Mouse (Mus musculus) monocyte, adult 5-6 weeks (primary cell): ENCODE results near the gene Cxcl5. TPM values are rescaled to one million over a fixed set of nuclear protein-coding genes. Genes with fewer than 3 reads are reported as not detected.

Experiments used
- ATAC-seq: fragments of 153-309, 156-312 bp; replicated peaks from 2 replicates; pipeline ENCODE4 v1.8.0; 2017; ENCODE audit warnings: mild to moderate bottlenecking; ENCODE audit not compliant: low TSS enrichment, insufficient number of reproducible peaks, severe bottlenecking, poor library complexity, low FRiP score
- total RNA-seq: library from RNA; stranded (forward); fragments of 200-1000, 200-491, 200-594 nt; gene quantifications from 3 replicates; pipeline ENCODE4 v1.2.3, GENCODE M21; 2017

Gene Cxcl5
- 0.39 TPM in 1 of 3 replicates, not detected in the others for total RNA-seq

- no peak for ATAC-seq
Observed at GRCm38 (mm10) chr5:90759077-90760065, at the start of gene Cxcl5. Gene Cxcl5 (plus strand): TSS chr5:90759360.

DNA sequence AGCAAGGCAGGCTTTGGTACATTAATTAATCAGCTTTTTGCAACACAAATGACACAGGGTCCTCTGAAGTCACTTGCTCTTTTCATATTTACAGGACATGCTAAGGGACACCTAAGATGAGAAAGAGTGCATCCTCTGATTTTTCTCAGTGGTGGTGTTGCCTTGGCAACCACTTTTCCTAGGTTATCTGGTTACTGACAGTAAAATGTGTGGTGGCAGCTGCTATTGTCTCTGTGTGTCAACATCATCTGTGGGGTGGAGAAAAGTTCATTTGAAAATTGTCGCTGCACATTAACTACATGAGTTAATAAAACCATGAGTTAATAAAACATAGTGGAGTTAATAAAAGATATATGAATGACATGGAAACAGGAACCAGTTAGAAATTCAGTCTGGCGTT lies 47.8 kb upstream of the Cxcl5 start:
- no peak for ATAC-seq

GRCm38 (mm10) chr5:90717937-90718336 lies 41.2 kb upstream of the Cxcl5 start:
- no peak for ATAC-seq

- no peak for ATAC-seq
Observed at GRCm38 (mm10) chr5:90722656-90723055, 36.5 kb upstream of the Cxcl5 start.

DNA sequence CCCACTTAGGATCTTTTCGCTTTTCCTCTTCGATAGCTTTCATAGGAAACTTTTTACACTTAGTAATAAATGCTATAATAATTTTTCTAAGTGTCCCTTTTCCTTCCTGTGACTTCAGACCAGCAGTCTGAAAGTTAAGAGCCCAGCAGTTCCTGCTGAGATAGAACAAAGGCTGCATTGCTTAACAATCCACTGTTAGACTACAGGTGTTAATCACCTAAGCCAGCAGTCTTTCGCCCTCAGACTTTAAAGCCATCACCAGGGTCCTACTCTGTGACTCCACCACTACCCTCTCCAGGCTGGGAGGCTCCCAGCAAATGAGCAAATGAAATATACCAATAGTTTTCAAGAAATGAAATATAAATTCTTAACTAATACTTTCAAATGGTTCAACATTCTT lies 30.9 kb upstream of the Cxcl5 start:
- ATAC-seq = no peak

GRCm38 (mm10) chr5:90731480-90731879 lies 27.7 kb upstream of the Cxcl5 start:
- no peak for ATAC-seq

DNA sequence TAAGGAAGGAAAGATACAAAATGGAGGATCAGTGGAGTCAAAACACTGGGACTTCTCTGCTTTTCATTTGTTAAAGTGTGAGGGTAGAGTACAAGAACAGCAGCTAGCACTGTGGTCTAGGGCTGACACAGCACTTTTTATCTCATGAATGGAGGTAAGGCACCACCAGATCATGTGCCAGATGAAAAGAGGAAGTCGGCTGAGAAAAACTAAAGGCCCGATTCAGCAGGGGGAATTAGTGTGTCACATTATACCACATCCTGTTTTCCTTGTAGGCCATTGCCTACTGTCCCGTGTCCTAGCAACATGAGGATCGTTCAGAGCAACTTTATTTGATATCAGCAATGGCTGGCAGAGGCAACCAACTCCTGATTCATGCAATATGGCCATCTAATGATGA lies 17.1 kb upstream of the Cxcl5 start:
- peak; percentile 98 for ATAC-seq

DNA sequence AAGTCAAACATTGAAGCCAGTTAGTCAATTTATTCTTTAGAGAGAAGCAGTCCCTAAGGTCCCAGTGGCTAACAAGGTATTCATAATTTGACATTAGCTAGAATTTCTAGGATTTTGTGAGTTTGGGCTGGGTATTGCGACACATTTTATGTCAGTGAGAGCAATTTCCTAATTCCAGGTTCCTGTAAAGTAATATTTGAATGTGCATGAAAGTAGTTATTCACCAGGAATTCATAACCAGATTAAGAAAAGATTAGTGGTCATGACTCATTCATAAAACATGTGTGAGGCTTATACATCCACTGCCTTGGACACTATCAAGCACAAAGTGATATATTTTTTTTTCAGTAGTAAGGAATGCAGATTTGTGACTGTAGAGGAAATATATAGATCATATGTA lies 5.2 kb upstream of the Cxcl5 start:
- ATAC-seq = no peak

- no peak for ATAC-seq
Observed at GRCm38 (mm10) chr5:90758020-90758605, 1.0 kb upstream of the Cxcl5 start.

GRCm38 (mm10) chr5:90760303-90760702 lies 1.1 kb downstream of the Cxcl5 start:
- no peak for ATAC-seq

DNA sequence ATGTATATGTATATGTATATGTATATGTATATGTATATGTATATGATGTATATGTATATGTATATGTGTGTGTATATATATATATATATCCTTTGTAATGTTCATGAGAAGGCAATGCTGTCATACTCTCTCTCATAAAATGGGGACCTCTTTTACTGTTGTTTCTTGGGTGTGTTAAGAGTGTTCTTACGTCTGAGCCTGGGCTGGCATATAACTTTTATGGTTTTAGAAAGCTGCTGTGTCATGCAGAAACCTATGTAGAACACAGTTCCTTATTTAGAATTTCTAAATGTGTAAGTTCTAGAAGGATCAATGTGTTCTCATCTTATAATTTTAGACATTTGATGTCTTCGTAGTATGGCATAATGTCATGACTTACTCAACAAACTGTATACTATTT lies 1.7 kb downstream of the Cxcl5 start:
- ATAC-seq = no peak

- no peak for ATAC-seq
Observed at GRCm38 (mm10) chr5:90761834-90762233, 2.7 kb downstream of the Cxcl5 start.

GRCm38 (mm10) chr5:90763912-90764665 lies 4.9 kb downstream of the Cxcl5 start:
- ATAC-seq = no peak

- ATAC-seq = no peak
Observed at GRCm38 (mm10) chr5:90765821-90766606, 6.9 kb downstream of the Cxcl5 start.

- no peak for ATAC-seq
Observed at GRCm38 (mm10) chr5:90768218-90768617, 9.1 kb downstream of the Cxcl5 start, which contains the start of gene Ppbp. Gene Ppbp (plus strand): TSS chr5:90768518.

GRCm38 (mm10) chr5:90771369-90771768 lies 12.2 kb downstream of the Cxcl5 start:
- no peak for ATAC-seq

- 0 out of 2 replicates have a peak, but pooled peaks have one; percentile 9 for ATAC-seq
Observed at GRCm38 (mm10) chr5:90771880-90772653, 12.9 kb downstream of the Cxcl5 start, which contains the start of gene Pf4. Gene Pf4 (plus strand): TSS chr5:90772435.

- 0 out of 2 replicates have a peak, but pooled peaks have one; percentile 12 for ATAC-seq
Observed at GRCm38 (mm10) chr5:90775562-90775961, 16.4 kb downstream of the Cxcl5 start.
